Mouse (Mus musculus): ENCODE measurements around the gene Rwdd1.

DNA sequence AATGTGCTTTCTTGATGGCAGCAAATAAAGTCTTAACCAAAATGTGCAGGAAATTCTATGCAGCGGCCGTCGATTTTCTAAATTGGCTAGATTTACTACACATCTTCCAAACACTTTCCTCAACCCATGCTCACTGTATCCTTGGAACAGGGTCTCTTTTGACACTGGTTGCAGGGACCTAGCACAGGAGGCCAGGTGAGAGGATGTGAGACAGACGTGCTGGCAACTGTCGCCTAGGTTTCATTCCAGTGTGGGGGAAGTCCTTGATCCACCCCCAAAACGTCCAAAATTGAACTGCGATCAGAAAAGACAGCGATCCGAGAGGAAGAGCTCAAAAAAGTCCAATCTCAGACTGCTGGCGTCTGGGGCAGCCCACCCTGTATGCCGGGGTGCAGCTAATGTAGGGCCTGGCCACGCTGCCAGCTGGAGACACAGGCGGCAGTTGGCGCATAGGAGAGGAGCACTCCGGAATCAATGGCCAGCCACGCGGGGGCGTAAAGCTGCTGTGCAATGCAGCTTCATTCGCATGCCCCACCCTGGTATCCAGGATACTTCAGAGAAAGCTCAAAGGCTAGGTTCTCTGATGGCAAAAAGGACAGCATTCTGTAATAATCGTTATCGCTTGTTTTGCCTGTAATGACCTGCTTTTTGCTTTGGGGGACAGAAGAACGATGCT is 14.3 kb upstream of the Rwdd1 start:
- TF ChIP-seq CTCF (IDR thresholded peaks at IDR 0.05; ENCODE audit: extremely low read depth, insufficient read depth, insufficient read length, insufficient replicate concordance) (peak; percentile 49; the same call in 1 of the 2 replicates), POLR2A (IDR thresholded peaks at IDR 0.05; ENCODE audit: low read depth, low read length) (no peak)

Data from spleen, adult 2 months (tissue).